Mouse (Mus musculus): Measurements from ENCODE around the gene Vmn2r25.
"Not testable (repeated sequence)": the region's sequence is repeated elsewhere in the genome, so short reads cannot be mapped to it uniquely, and the experiment has no call there.

The Vmn2r25 gene

GRCm38 (mm10) chr6:123853363-123853762, at the start of gene Vmn2r25:
TSS of gene Vmn2r25 (minus strand) at chr6:123853463.
- not testable (repeated sequence) for DNase-seq (ENCODE audit: low spot score)

GRCm38 (mm10) chr6:123819951-123820350, 33.3 kb downstream of the Vmn2r25 start:
- no peak for DNase-seq (ENCODE audit: low spot score)

GRCm38 (mm10) chr6:123810291-123810690, 43.0 kb downstream of the Vmn2r25 start:
- DNase-seq (ENCODE audit: low spot score): not testable (repeated sequence)

- no peak for DNase-seq (ENCODE audit: low spot score)
Measured at GRCm38 (mm10) chr6:123793746-123794145, 59.5 kb downstream of the Vmn2r25 start.

GRCm38 (mm10) chr6:123784857-123785256, 68.4 kb downstream of the Vmn2r25 start:
- no peak for DNase-seq (ENCODE audit: low spot score)

- no peak for DNase-seq (ENCODE audit: low spot score)
Measured at GRCm38 (mm10) chr6:123778579-123778978, 74.7 kb downstream of the Vmn2r25 start, which contains the start of gene Vmn2r24. TSS of gene Vmn2r24 (plus strand) at chr6:123778879.

Measured in ovary, adult 18-20 months (tissue).